Mouse (Mus musculus): ENCODE data around the gene Asrgl1.

Gene Asrgl1

DNA sequence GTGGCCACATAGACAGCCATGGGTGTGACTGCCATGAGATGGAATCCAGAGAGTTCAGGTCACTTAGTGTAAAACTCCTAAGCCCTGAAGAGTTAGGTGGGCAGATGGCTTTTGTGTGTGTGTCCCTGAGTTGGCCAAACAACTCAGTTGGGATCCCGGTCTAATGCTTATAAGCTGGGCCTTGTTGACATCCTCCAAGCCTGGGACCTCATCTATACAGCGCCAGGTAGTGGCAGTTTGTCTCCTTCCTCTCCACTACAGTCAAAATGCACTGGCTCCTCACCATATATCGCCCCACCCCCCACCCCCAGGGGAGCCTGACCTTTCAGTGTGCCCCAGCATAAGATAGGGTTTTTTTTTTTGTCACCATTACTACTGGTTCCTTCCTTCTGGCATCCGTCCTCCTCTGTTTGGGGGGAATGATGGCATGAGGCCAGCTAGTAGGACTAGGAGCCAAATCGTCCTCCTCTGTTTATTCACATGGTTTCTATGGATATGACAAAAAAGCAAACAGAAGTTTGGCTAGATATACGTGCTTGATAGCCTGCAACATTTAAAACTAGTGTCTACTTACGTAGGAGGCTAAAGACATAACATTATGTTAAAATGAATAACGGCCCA lies 65.6 kb downstream of the Asrgl1 start:
- peak; percentile 34 for DNase-seq

DNA sequence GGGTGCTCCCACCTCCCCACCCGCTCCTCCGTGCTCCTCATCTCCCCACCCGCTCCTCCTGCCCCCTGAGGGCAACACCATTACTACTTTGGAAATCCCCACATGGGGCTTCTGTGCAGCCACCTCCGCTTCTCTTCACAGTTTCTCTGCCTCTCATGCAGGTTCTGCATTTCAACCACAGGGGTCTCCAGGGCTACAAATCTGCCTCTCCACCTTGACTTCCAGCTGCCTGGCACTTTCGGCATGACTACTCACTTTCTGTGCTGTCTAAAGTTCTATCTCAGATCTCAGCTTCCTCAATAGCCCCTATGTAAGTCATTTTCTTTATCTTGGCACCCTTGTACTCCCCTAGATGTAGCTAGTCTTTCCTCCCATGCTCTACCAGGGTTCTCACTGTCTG lies 68.1 kb downstream of the Asrgl1 start:
- DNase-seq, result no peak

DNA sequence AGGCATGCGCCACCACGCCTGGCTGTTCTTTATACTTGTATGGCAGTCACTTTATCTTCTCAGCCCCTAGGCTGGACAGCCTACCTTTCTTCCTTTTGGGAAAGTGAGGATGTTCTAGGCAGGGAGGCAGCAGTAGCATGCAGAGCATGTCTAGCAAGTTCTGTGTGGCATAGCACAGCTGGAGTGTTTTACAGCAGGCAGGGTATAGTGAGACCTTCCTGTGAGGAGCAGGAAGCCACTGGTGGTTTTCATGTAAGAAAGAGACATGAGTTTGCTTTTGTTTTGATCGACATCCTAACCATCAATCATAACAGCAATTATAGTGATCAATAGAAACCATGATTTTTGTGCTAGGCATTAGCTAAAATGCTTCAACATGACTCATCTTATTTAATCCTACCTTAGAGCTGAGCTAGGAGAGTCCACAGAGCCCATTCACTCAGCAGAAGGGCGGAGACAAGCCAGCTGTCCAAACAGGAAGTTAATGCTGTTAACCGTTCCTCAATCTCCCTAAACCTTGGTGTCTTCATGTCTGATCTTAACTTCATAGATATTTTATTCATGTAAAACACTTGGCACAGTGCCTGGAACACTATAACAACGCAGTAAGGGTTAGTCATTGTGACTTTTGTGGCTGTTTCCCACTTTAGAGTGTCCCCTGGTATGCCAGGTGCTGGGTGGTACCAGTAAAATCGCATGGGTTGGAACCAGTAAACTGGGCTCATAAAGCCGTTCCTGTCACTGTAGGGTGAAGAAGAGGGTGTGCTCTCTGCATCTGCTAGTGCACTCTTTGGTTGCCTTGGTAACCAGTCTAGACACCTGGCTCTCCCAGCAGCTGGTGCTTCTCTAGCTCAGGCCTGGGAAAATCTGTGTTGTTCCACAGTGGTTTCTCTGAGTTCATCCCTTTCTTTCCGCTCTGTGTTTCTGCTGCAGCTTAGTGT lies 69.5 kb downstream of the Asrgl1 start:
- peak; percentile 35 for DNase-seq

GRCm38 (mm10) chr19:9063831-9064230 lies 71.6 kb downstream of the Asrgl1 start:
- DNase-seq, result no peak

DNA sequence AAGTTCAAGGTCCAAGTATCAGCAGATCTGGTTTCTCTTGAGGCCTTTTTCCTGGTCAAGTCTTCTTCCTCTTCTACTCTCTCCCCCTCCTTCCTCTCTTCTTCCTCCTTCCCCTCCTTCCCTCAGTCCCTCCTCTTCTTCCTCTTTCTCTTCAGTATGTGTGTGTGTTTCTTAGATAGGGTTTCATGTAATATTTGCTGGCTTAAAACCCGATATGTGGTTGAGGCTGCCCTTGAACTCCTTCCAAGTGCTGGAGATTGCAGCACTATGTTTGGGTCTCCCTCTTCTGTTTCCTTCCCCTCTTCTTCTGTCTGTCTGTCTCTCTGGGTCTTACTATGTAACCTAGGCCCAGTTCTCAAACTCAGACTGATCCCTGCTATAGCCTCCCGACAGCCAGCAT lies 72.6 kb downstream of the Asrgl1 start:
- no peak for DNase-seq

DNA sequence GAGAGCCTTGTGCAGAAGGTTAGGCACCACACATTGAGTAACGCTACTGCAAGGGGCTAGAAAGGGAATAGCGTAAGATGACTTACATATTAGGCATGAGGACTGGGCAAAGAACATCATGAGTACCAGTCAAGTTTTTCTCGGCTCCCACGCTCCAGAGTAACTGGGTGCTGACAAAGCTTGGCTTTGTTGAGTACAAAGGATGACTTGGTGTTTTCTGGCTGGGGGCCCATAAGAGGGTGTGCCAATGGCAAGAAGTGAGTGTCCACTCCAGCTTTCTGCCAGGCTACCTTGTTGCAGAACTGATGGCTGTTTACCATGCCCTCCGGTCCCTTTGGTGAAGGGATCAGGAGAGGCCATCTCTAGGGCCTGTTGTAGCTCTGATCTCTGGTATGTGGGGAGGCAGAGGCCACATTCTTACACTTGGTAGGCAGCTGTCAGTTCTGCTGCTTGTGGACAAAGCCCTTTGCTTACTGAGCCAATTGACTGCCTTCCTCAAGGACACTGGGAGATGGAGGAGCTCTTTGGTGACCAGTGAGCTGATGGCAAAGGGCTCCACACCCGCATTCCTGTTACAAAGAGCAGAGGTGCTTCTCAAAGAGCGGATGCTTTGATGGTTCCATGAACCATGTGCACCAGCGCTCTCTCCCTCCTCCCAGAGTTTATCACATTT lies 74.1 kb downstream of the Asrgl1 start:
- DNase-seq, result no peak

DNA sequence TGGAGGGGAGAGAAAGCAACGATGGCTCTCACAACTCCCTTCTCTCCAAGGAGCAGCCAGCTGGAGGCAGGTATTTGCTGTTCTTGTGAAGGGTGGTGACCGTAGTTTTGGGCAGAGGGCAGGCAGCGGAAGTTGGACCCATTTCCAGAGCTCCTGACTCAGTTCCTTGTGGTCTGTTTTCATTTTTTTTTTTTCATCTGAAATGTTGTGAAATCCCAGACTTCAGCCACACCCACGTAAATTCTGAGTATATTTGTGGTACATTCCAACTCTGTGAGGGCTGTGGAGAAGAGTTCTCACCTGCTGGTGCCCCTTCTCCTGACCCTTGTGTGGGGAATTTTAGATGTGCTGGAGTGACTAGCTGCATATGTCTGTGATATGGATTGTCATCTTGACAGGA lies 75.3 kb downstream of the Asrgl1 start:
- DNase-seq, result no peak

Measured in right cerebral cortex, postnatal 25 days (tissue).